Mouse (Mus musculus) T-cell, adult 2 months (primary cell): ENCODE results near the gene Nlrp9a.
"Not testable (repeated sequence)": the region's sequence is repeated elsewhere in the genome, so short reads cannot be mapped to it uniquely, and the experiment has no call there.

Experiments
- DNase-seq: peaks from one replicate; pipeline ENCODE4 v3.0.0; 2022; ENCODE audit warnings: low spot score

Nlrp9a gene

DNA sequence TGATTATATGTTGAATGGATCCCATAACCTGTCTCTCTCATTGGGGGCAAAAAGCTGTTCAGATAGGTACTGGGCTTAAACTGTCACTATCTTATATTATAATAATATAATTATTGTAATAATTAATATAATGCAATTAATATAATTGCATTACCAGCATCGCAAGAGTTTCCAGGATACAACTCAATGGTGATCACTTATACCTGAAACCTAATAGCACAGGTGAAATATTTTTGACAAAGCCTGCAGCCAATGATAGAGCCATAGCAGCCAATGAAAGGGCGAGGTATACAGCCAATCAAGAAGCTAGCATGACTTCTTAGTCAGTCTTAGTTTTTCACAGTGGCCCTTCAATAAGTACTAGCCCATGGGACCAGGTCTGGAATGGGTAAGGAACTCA lies at the start of gene Nlrp9a:
Gene Nlrp9a (plus strand): TSS at position 301 of the 400 bp plus-strand sequence.
- DNase-seq: not testable (repeated sequence)

DNA sequence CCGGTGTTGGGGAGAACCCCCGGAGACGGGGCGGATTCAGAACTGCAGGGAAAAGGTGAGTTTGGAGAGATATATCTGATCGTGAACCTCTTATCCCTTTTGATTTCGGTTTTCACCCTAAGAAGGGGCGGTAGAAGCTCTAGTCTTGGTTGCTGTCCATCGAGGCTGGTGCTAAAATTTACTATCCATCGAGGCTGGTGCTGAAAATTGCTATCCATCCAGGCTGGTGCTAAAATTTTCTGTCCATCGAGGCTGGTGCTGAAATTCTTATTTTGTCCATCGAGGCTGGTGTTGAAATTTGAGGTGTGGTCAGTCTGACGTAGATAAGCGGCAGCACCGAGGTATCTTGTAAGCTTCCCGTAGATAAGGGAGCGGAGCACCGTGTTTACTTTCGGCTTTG lies 45.3 kb upstream of the Nlrp9a start:
- DNase-seq: not testable (repeated sequence)

DNA sequence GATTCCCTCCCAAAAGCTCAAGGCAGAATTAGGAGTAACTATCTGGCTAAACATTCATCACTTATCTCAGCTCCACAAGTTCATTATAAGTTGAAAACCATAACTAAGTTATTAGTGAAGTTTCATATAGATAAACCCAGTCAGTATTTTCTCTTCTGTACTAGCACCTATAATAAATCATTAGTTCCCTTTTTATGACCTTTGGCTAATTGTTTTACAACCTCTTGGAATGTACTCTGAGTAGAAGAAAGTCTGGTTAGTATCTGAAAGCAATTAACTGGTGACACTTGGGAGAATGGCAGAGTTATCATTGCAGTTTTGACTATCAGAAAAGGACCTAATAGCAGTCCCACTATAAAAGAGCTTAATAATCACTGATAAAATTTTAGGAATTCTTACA lies 54.3 kb downstream of the Nlrp9a start:
- DNase-seq: no peak

DNA sequence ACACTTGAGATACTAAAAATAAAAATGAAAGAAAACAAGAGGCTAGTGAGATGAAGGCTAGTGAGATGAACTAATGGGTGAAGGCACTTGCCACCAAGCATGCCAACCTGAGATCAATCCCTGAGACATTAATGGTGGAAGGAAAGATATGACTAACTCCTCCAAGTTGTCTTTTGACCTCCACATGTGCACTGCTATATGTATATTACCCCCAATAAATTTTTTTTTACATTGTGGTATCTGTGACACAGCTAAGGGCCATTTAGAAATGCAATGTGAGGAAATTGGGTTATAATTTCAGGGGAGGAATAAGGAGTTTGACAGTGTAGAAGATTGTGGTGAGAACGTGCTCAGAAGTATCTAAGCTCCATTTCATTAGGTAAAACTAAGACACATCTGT lies 55.0 kb downstream of the Nlrp9a start:
- no peak for DNase-seq

DNA sequence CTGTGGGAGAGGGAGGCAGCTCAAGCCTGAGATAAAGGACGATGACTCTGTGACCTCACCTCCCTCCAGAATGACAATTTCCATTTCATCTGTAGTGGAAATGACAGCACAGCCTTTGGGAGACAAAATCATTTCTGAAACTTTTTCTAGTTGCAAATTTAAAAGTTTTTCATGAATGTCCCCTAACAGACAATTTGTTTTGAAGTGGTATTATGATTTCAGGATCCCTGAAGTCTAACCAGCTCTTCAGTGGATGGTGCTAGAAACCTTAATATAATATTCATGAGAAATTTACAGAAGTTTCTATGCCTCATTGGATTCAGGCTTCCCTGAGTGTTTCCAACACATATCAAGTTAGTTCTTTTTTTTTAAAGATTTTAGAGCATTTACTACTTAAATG lies 83.5 kb downstream of the Nlrp9a start, which contains the start of gene Vmn1r185:
Gene Vmn1r185 (minus strand): TSS at position 101 of the 400 bp plus-strand sequence.
- DNase-seq: not testable (repeated sequence)
